Mouse (Mus musculus): Measurements from ENCODE around the gene Itgb2. TPM values are rescaled to one million over a fixed set of nuclear protein-coding genes. Genes with fewer than 3 reads are reported as not detected.

The Itgb2 gene
- polyA plus RNA-seq, 1 experiment from 2014 or later: 2.1 TPM

DNA sequence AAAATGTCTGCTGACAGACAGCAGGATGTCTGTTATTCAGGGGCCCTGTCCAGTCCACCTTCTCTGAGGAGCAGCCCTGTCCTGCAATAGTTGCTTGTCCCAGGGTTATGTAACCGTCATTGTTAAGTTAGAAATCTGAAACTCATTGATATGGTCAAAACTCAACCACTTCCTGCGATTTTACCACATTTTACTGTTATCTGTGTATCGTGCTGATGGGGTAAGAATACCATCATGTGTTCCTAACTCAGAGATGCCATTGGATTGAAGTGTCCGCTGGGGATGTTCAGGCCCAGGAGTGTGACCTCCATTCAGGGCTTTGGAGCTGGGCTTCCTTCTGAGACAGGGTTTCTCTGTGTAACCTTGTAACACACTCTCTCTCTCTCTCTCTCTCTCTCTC is 24.9 kb downstream of the Itgb2 start:
- no peaks in the 10 kb centered on the region for H3K36me3 ChIP-seq

DNA sequence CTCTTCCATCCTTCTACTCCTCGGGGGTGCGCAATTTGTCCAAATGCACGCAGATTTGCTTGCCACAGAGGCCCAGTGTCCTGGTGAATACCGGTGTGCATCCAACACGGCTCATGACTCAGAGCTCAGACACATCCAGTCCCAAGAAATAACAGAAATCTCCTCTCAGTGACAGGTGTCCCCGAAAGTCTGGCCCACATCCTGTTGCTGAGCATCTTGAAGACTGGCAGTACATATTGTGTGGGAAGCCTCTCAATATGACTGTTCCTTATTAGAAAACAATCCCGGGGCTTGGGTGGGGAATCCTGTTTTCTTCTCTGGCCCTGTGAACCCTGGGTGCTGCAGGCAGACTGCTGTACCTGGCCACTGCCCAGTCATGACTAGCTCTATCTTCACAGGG is 26.6 kb downstream of the Itgb2 start:
- no peak for ATAC-seq (replicated peaks; ENCODE audit: insufficient number of reproducible peaks, insufficient read depth, low FRiP score, low read depth)
- H3K4me3 ChIP-seq: no peak overlapping the region
- no peak overlapping the region for H3K4me2 ChIP-seq
- H3K27ac ChIP-seq: no peak overlapping the region
- H3K36me3 ChIP-seq: no peaks in the 10 kb centered on the region
- no peaks in the 10 kb centered on the region for H3K4me1 ChIP-seq (replicated peaks)
- H3K9ac ChIP-seq: no peak overlapping the region
- no peaks in the 10 kb centered on the region for H3K27me3 ChIP-seq
- WGBS: 87% methylated on average over 7 of the region's 7 CpGs
- no peaks in the 10 kb centered on the region for H3K9me3 ChIP-seq (replicated peaks)

More for the DNA sequence above, 24.9 kb downstream of the Itgb2 start:
- H3K4me1 ChIP-seq (replicated peaks): no peaks in the 10 kb centered on the region
- WGBS: 78% methylated on average over 4 of the region's 4 CpGs
- H3K4me3 ChIP-seq: no peak overlapping the region
- no peaks in the 10 kb centered on the region for H3K9me3 ChIP-seq (replicated peaks)
- H3K9ac ChIP-seq: no peak overlapping the region
- no peak for ATAC-seq (replicated peaks; ENCODE audit: insufficient number of reproducible peaks, insufficient read depth, low FRiP score, low read depth)
- H3K27me3 ChIP-seq: no peaks in the 10 kb centered on the region
- no peak overlapping the region for H3K27ac ChIP-seq
- H3K4me2 ChIP-seq: no peak overlapping the region

DNA sequence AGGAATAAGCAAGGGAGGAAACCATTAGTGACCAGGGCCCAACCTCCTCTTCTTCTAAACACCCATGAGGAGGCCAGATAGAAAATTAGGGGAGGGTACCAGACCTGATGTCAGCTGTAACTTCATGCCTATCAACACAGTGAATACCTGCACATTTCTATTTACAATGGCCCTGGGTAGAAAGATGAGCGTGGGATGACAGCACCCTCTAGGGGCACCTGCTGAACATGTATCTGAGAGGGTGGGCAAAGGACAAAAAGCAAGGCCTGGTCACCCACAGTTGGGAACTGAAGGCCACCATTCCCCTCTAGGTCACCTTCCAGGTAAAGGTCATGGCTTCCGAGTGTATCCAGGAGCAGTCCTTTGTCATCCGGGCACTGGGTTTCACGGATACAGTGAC is 27.6 kb downstream of the Itgb2 start:
- no peaks in the 10 kb centered on the region for H3K36me3 ChIP-seq
- H3K4me3 ChIP-seq: no peak overlapping the region
- no peak overlapping the region for H3K9ac ChIP-seq
- no peak overlapping the region for H3K4me2 ChIP-seq
- H3K4me1 ChIP-seq (replicated peaks): no peaks in the 10 kb centered on the region
- no peak overlapping the region for H3K27ac ChIP-seq
- no peaks in the 10 kb centered on the region for H3K9me3 ChIP-seq (replicated peaks)
- 79% methylated on average over 4 of the region's 4 CpGs for WGBS
- ATAC-seq (replicated peaks; ENCODE audit: insufficient number of reproducible peaks, insufficient read depth, low FRiP score, low read depth): no peak
- H3K27me3 ChIP-seq: no peaks in the 10 kb centered on the region

GRCm38 (mm10) chr10:77560090-77560489 is 30.0 kb downstream of the Itgb2 start:
- H3K27ac ChIP-seq: no peak overlapping the region
- H3K9me3 ChIP-seq (replicated peaks): no peaks in the 10 kb centered on the region
- no peak overlapping the region for H3K4me2 ChIP-seq
- H3K4me3 ChIP-seq: no peak overlapping the region
- 79% methylated on average over 11 of the region's 11 CpGs for WGBS
- ATAC-seq (replicated peaks; ENCODE audit: insufficient number of reproducible peaks, insufficient read depth, low FRiP score, low read depth): no peak
- no peaks in the 10 kb centered on the region for H3K4me1 ChIP-seq (replicated peaks)
- H3K27me3 ChIP-seq: no peaks in the 10 kb centered on the region
- H3K36me3 ChIP-seq: no peaks in the 10 kb centered on the region
- no peak overlapping the region for H3K9ac ChIP-seq

- H3K36me3 ChIP-seq: no peaks in the 10 kb centered on the region
- H3K9ac ChIP-seq: no peak overlapping the region
- no peaks in the 10 kb centered on the region for H3K9me3 ChIP-seq (replicated peaks)
- no peak overlapping the region for H3K4me2 ChIP-seq
- no peak overlapping the region for H3K4me3 ChIP-seq
- H3K27ac ChIP-seq: no peak overlapping the region
- WGBS: 67% methylated on average over 9 of the region's 9 CpGs
- ATAC-seq (replicated peaks; ENCODE audit: insufficient number of reproducible peaks, insufficient read depth, low FRiP score, low read depth): no peak
- H3K4me1 ChIP-seq (replicated peaks): no peaks in the 10 kb centered on the region
- no peaks in the 10 kb centered on the region for H3K27me3 ChIP-seq
These were observed 30.8 kb downstream of the Itgb2 start for GRCm38 (mm10) chr10:77560830-77561229.

DNA sequence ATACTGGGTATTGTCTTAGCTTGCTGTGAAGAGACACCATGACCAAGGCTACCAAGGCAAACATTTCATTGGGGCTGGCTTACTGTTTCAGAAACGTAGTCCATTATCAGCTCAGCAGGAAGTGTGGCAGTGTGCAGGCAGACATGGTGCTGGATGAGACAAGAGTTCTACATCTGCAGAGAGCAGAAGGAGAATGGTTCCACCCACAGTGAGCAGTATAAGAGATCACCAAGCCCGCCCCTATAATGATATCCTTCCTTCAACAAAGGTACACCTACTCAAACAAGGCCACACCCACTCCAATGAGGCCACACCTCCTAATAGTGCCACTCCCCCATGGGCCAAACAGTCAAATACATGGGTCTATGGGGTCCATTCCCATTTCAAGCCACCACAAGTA is 31.5 kb downstream of the Itgb2 start:
- Histone ChIP-seq H3K27ac (no peak overlapping the region), H3K27me3 (no peaks in the 10 kb centered on the region), H3K4me2 (no peak overlapping the region), H3K36me3 (no peaks in the 10 kb centered on the region), H3K9ac (no peak overlapping the region), H3K4me3 (no peak overlapping the region), H3K9me3 (replicated peaks) (no peaks in the 10 kb centered on the region), H3K4me1 (replicated peaks) (no peaks in the 10 kb centered on the region)
- WGBS: 58% methylated on average over 2 of the region's 2 CpGs
- ATAC-seq (replicated peaks; ENCODE audit: insufficient number of reproducible peaks, insufficient read depth, low FRiP score, low read depth): no peak

GRCm38 (mm10) chr10:77565005-77565404 is 35.0 kb downstream of the Itgb2 start:
- no peaks in the 10 kb centered on the region for H3K27me3 ChIP-seq
- H3K4me1 ChIP-seq (replicated peaks): no peaks in the 10 kb centered on the region
- H3K27ac ChIP-seq: no peak overlapping the region
- 60% methylated on average over 8 of the region's 8 CpGs for WGBS
- no peak overlapping the region for H3K4me2 ChIP-seq
- no peak overlapping the region for H3K4me3 ChIP-seq
- H3K9me3 ChIP-seq (replicated peaks): no peaks in the 10 kb centered on the region
- H3K9ac ChIP-seq: no peak overlapping the region
- H3K36me3 ChIP-seq: no peaks in the 10 kb centered on the region
- no peak for ATAC-seq (replicated peaks; ENCODE audit: insufficient number of reproducible peaks, insufficient read depth, low FRiP score, low read depth)

DNA sequence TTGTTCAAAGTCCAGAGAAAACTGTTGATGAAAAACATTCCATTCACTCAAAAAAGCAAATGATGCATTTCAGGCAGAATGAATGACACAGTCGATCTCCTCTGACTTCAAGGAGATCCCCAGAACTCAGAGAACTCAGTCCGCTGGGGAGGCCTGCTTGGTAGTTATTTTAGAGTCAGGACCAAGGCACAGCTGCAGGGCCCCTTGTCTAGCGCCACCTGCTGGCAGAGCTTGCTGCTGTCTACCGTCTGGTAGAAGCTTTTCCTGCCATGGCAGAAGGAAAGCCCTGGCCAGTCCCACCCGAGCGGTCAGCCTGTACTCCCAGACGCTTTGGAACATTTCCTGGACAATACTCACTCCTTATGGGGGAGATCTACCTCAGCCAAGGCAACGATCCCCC is 36.6 kb downstream of the Itgb2 start:
- Histone ChIP-seq H3K9me3 (replicated peaks) (no peaks in the 10 kb centered on the region), H3K36me3 (no peaks in the 10 kb centered on the region), H3K4me2 (no peak overlapping the region), H3K27ac (no peak overlapping the region), H3K4me3 (no peak overlapping the region), H3K9ac (no peak overlapping the region), H3K27me3 (no peaks in the 10 kb centered on the region), H3K4me1 (replicated peaks) (no peaks in the 10 kb centered on the region)
- no peak for ATAC-seq (replicated peaks; ENCODE audit: insufficient number of reproducible peaks, insufficient read depth, low FRiP score, low read depth)
- WGBS: 23% methylated on average over 8 of the region's 8 CpGs

DNA sequence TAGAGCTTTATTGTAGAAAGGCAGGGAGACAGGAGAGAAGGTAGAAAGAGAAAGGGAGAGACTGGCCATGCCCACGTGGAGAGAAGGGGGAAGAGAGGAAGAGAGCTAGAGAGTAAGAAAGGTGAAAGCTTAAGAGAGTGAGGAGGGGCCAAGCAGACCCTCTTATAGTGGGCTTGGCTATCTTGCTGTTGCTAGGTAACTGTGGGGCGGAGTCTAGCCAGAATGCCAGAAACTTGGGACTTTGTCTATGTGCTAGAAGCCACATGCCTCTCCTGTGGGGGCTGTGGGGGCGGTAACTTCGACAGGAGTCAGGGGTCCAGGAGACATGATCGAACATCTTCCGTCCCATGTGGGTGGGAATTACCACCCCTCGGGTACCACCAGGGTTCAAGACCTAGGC is 39.4 kb downstream of the Itgb2 start:
- Histone ChIP-seq H3K9me3 (replicated peaks) (no peaks in the 10 kb centered on the region), H3K4me3 (no peak overlapping the region), H3K4me2 (no peak overlapping the region), H3K9ac (no peak overlapping the region), H3K4me1 (replicated peaks) (no peaks in the 10 kb centered on the region), H3K27ac (no peak overlapping the region), H3K36me3 (no peaks in the 10 kb centered on the region), H3K27me3 (no peaks in the 10 kb centered on the region)
- ATAC-seq (replicated peaks; ENCODE audit: insufficient number of reproducible peaks, insufficient read depth, low FRiP score, low read depth): no peak
- 35% methylated on average over 7 of the region's 7 CpGs for WGBS

DNA sequence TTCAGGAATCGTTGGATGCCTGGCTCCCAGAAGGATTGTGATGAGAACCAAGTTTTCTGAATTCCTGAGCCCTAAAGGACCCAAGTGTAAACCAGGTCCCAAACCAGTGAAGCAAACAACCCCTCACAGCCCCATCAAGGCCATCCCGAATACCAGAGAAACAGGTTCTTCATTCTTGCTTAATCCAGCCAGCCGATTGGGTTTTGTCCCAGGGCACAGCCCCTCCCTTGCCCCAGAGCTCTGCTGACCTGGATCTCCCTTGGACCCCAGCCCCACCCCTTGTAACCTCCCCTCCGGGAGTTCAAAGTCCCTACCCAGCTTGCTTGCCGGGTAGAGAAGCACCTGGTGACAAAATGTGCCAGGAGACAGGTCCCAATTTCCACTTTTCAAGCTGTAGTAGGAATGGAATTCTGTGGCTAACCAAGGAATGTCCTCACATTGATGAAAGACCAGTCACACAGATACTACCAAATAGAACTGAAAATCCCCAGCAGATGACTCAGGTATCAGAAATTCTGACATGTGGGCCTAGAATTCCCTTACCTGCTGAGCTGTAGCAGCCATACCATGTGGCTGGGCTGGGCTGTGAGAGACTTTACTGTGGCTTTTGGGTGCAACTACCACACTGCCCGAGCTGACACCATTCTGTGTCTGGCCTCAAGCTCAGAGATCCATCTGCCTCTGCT is 40.1 kb downstream of the Itgb2 start:
- 39% methylated on average over 6 of the region's 6 CpGs for WGBS
- H3K36me3 ChIP-seq: no peaks in the 10 kb centered on the region
- H3K9me3 ChIP-seq (replicated peaks): no peaks in the 10 kb centered on the region
- no peak overlapping the region for H3K27ac ChIP-seq
- H3K9ac ChIP-seq: no peak overlapping the region
- no peak overlapping the region for H3K4me3 ChIP-seq
- H3K4me2 ChIP-seq: no peak overlapping the region
- no peaks in the 10 kb centered on the region for H3K4me1 ChIP-seq (replicated peaks)
- ATAC-seq (replicated peaks; ENCODE audit: insufficient number of reproducible peaks, insufficient read depth, low FRiP score, low read depth): no peak
- H3K27me3 ChIP-seq: no peaks in the 10 kb centered on the region

DNA sequence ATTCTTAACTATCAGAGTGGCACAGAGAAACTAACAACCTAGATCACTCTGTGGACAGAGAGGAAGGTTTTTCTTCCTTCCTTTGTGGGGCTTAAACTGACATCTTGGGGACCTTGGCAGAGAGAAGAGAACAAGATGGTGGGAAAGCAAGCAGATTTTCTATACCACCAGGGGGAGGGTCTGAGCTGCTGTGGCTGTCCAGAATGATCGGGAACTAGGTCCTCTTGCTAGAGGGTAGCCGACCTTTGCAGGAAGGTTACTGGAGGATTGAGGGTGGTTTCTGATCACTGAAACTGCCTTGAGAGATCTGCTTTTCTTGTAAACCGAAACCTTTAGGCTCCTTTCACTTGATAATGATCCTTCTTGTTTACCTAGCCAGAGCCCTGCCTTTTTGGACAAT is 42.2 kb downstream of the Itgb2 start:
- H3K4me3 ChIP-seq: no peak overlapping the region
- ATAC-seq (replicated peaks; ENCODE audit: insufficient number of reproducible peaks, insufficient read depth, low FRiP score, low read depth): no peak
- 14% methylated on average over 3 of the region's 3 CpGs for WGBS
- H3K4me1 ChIP-seq (replicated peaks): no peaks in the 10 kb centered on the region
- H3K9me3 ChIP-seq (replicated peaks): no peaks in the 10 kb centered on the region
- H3K4me2 ChIP-seq: no peak overlapping the region
- H3K27ac ChIP-seq: no peak overlapping the region
- no peak overlapping the region for H3K9ac ChIP-seq
- H3K36me3 ChIP-seq: no peaks in the 10 kb centered on the region
- no peaks in the 10 kb centered on the region for H3K27me3 ChIP-seq

- Histone ChIP-seq H3K27me3 (no peaks in the 10 kb centered on the region), H3K4me2 (no peak overlapping the region), H3K9me3 (replicated peaks) (no peaks in the 10 kb centered on the region), H3K36me3 (no peaks in the 10 kb centered on the region), H3K4me1 (replicated peaks) (no peaks in the 10 kb centered on the region), H3K4me3 (no peak overlapping the region), H3K9ac (no peak overlapping the region), H3K27ac (no peak overlapping the region)
- WGBS: 70% methylated on average over 1 of the region's 1 CpGs
- ATAC-seq (replicated peaks; ENCODE audit: insufficient number of reproducible peaks, insufficient read depth, low FRiP score, low read depth): no peak
These were observed 43.1 kb downstream of the Itgb2 start for GRCm38 (mm10) chr10:77573162-77573561.
